Mouse (Mus musculus) heart, adult 2 months (tissue): ENCODE results near the gene Cd101.

ENCODE experiments used
- CTCF ChIP-seq: fragments of 200-600 bp; IDR thresholded peaks from 2 replicates; pipeline ENCODE4 v1.8.1; 2022; ENCODE audit warnings: antibody characterized with exemption, mild to moderate bottlenecking, moderate library complexity
- POLR2A ChIP-seq: fragments of 200-500 bp; IDR thresholded peaks from 2 replicates; pipeline ENCODE4 v1.6.1; 2011; ENCODE audit warnings: mild to moderate bottlenecking, low read depth, low read length, control low read depth; ENCODE audit not compliant: insufficient read depth

DNA sequence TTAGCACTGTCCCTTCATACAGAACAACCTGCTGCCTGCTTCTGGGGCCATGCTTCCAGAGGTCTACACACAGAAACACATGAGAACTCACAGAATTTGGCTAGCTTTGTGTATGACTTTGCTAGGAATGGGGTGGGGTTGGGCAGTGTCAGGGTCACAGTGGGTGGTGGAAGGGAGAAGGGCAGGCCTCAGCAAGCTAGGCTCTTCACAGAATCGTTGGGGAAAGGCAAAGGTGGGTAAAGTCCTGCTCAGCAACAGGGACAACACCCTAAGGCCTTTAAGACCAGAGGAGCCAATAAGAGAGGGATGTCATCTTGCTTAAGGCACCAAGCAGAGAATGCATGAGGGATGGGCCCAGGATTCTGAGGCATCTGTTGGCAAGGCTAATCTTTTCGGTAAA, 19.4 kb upstream of the Cd101 start:
- no peak for TF ChIP-seq POLR2A
- TF ChIP-seq CTCF: no peak
